Mouse (Mus musculus): ENCODE data around the gene Rheb. TPM values are rescaled to one million over a fixed set of nuclear protein-coding genes. Genes with fewer than 3 reads are reported as not detected.
A peak's percentile ranks its signal among the peaks of the same experiment; 100 is the strongest.
"Not testable (repeated sequence)": the region's sequence is repeated elsewhere in the genome, so short reads cannot be mapped to it uniquely, and the experiment has no call there.

Gene Rheb
- total RNA-seq, 2 experiments from 2014 or later: 55.8 to 56.5 TPM

- intact Hi-C loops (cut with DNase I; ENCODE audit: low total_unique reads): not testable (repeated sequence)
Observed at GRCm38 (mm10) chr5:24848261-24848660, 5.8 kb upstream of the Rheb start.

GRCm38 (mm10) chr5:24843841-24844240 lies 1.4 kb upstream of the Rheb start:
- intact Hi-C loops (cut with DNase I; ENCODE audit: low total_unique reads): no loop called here

More at GRCm38 (mm10) chr5:24848261-24848660, 5.8 kb upstream of the Rheb start:
- DNase-seq: not testable (repeated sequence)

GRCm38 (mm10) chr5:24843103-24843475 lies 665 bp upstream of the Rheb start:
- DNase-seq: peak; percentile 49
- intact Hi-C loops (cut with DNase I; ENCODE audit: low total_unique reads): no loop called here

More at GRCm38 (mm10) chr5:24843841-24844240, 1.4 kb upstream of the Rheb start:
- DNase-seq: no peak

- peak; percentile 56 for DNase-seq
- intact Hi-C loops (cut with DNase I; ENCODE audit: low total_unique reads): no loop called here
Observed at GRCm38 (mm10) chr5:24841662-24842273, 656 bp downstream of the Rheb start.

- intact Hi-C loops (cut with DNase I; ENCODE audit: low total_unique reads): no loop called here
- no peak for DNase-seq
Observed at GRCm38 (mm10) chr5:24840975-24841431, 1.4 kb downstream of the Rheb start.

- intact Hi-C loops (cut with DNase I; ENCODE audit: low total_unique reads): no loop called here
- no peak for DNase-seq
Observed at GRCm38 (mm10) chr5:24834491-24834890, 7.9 kb downstream of the Rheb start.

GRCm38 (mm10) chr5:24831912-24832311 lies 10.5 kb downstream of the Rheb start:
- intact Hi-C loops (cut with DNase I; ENCODE audit: low total_unique reads): no loop called here

GRCm38 (mm10) chr5:24828446-24828845 lies 14.0 kb downstream of the Rheb start:
- intact Hi-C loops (cut with DNase I; ENCODE audit: low total_unique reads): no loop called here
- DNase-seq: no peak

More at GRCm38 (mm10) chr5:24831912-24832311, 10.5 kb downstream of the Rheb start:
- no peak for DNase-seq

GRCm38 (mm10) chr5:24827173-24827572 lies 15.3 kb downstream of the Rheb start:
- DNase-seq: no peak
- intact Hi-C loops (cut with DNase I; ENCODE audit: low total_unique reads): no loop called here

GRCm38 (mm10) chr5:24826056-24826770 lies 16.2 kb downstream of the Rheb start:
- intact Hi-C loops (cut with DNase I; ENCODE audit: low total_unique reads): no loop called here
- DNase-seq: no peak

- intact Hi-C loops (cut with DNase I; ENCODE audit: low total_unique reads): no loop called here
- peak; percentile 16 for DNase-seq
Observed at GRCm38 (mm10) chr5:24825365-24826055, 16.9 kb downstream of the Rheb start.

GRCm38 (mm10) chr5:24823864-24824405 lies 18.5 kb downstream of the Rheb start:
- intact Hi-C loops (cut with DNase I; ENCODE audit: low total_unique reads): no loop called here

GRCm38 (mm10) chr5:24822781-24823180 lies 19.6 kb downstream of the Rheb start:
- DNase-seq: no peak
- intact Hi-C loops (cut with DNase I; ENCODE audit: low total_unique reads): no loop called here

More at GRCm38 (mm10) chr5:24823864-24824405, 18.5 kb downstream of the Rheb start:
- DNase-seq: no peak

GRCm38 (mm10) chr5:24822231-24822630 lies 20.2 kb downstream of the Rheb start:
- DNase-seq; intact Hi-C loops (cut with DNase I; ENCODE audit: low total_unique reads): not testable (repeated sequence)

GRCm38 (mm10) chr5:24821403-24821841 lies 21.0 kb downstream of the Rheb start:
- DNase-seq: no peak
- intact Hi-C loops (cut with DNase I; ENCODE audit: low total_unique reads): no loop called here

- intact Hi-C loops (cut with DNase I; ENCODE audit: low total_unique reads): no loop called here
- DNase-seq: no peak
Observed at GRCm38 (mm10) chr5:24820627-24821026, 21.8 kb downstream of the Rheb start.

GRCm38 (mm10) chr5:24817191-24817590 lies 25.2 kb downstream of the Rheb start:
- intact Hi-C loops (cut with DNase I; ENCODE audit: low total_unique reads): no loop called here
- no peak for DNase-seq

- intact Hi-C loops (cut with DNase I; ENCODE audit: low total_unique reads): no loop called here
- DNase-seq: no peak
Observed at GRCm38 (mm10) chr5:24813946-24814345, 28.5 kb downstream of the Rheb start.

- intact Hi-C loops (cut with DNase I; ENCODE audit: low total_unique reads): no loop called here
- no peak for DNase-seq
Observed at GRCm38 (mm10) chr5:24813005-24813404, 29.4 kb downstream of the Rheb start.

GRCm38 (mm10) chr5:24805222-24805621 lies 37.2 kb downstream of the Rheb start:
- intact Hi-C loops (cut with DNase I; ENCODE audit: low total_unique reads): no loop called here
- no peak for DNase-seq
